Mouse (Mus musculus) kidney, adult 2 months (tissue): ENCODE results near the gene Ndufa13.

Source experiments
- CTCF ChIP-seq: fragments of 200-500 bp; conservative IDR thresholded peaks from 2 replicates; pipeline ENCODE4 v1.5.1; 2011; ENCODE audit warnings: low read depth, mild to moderate bottlenecking, control low read depth, low read length, moderate library complexity, mixed read lengths; ENCODE audit not compliant: insufficient read depth, insufficient read length
- POLR2A ChIP-seq: fragments of 200-500 bp; IDR thresholded peaks from one replicate; pipeline ENCODE4 v1.6.1; 2011; ENCODE audit warnings: low read depth, low read length, control low read depth

GRCm38 (mm10) chr8:69877396-69877795 lies 25.0 kb downstream of the Ndufa13 start:
- TF ChIP-seq POLR2A (no peak), CTCF (no peak)
